Mouse (Mus musculus) cerebellum, postnatal 36 days (tissue): ENCODE measurements around the gene Ppard.

Source experiments
- DNase-seq, 2 experiments: peaks; one replicate each; pipeline ENCODE4 v3.0.0; 2021 to 2022; ENCODE audit warnings: mixed read lengths in 2 of 2

The Ppard gene

GRCm38 (mm10) chr17:28345882-28346281 lies 113.4 kb downstream of the Ppard start:
- DNase-seq = no peak

- no peak for DNase-seq
Observed at GRCm38 (mm10) chr17:28347327-28347726, 114.8 kb downstream of the Ppard start.

GRCm38 (mm10) chr17:28348211-28348610 lies 115.7 kb downstream of the Ppard start:
- no peak for DNase-seq

GRCm38 (mm10) chr17:28349264-28349880 lies 116.9 kb downstream of the Ppard start:
- no peak for DNase-seq

- DNase-seq = no peak
Observed at GRCm38 (mm10) chr17:28349901-28350465, 117.5 kb downstream of the Ppard start.

GRCm38 (mm10) chr17:28350466-28351352 lies 118.2 kb downstream of the Ppard start, which contains the start of gene Tead3:
Gene Tead3, minus strand, starts transcription at chr17:28350817.
- no peak for DNase-seq
